Mouse (Mus musculus) 416B (cell line): Measurements from ENCODE around the gene Zic5.

Source experiments
- DNase-seq: peaks from one replicate; pipeline ENCODE4 v3.0.0; 2011; ENCODE audit warnings: low read depth

Gene Zic5

DNA sequence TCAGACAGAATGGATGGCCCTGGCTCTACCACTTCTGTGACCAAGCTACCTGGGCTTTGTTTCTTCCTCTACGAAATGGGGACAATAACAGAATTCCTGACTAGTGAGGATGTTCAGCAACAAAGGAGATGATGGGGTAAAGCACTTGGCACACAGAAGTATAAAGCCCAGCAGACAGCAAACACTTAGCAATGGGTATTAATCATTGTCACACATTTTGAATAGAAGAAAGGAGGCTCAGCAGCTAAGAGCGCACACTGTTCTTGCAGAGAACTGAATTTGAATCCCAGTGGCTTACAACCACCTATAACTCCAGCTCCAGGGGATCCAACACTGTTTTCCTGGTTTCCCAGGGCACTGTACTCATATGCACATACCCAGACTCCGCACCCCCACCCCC, 37.8 kb downstream of the Zic5 start:
- DNase-seq = no peak

DNA sequence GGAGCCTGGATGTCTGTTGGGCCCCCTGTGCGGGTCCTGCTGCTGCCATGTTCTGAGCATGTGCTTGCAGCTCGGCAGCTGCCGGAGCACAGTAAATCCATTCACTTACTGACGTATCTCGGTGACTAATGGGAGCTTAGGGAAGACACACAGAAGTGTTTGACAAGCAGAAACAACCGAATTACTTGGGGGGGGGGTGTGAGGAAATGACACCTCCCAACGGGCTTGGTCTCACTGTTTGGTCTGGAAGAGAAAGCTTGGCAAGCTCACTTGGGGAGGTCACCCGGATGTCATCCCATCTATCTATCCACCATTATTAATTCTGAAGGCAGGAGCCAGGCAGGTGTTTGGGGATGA, 38.3 kb downstream of the Zic5 start:
- DNase-seq = no peak

DNA sequence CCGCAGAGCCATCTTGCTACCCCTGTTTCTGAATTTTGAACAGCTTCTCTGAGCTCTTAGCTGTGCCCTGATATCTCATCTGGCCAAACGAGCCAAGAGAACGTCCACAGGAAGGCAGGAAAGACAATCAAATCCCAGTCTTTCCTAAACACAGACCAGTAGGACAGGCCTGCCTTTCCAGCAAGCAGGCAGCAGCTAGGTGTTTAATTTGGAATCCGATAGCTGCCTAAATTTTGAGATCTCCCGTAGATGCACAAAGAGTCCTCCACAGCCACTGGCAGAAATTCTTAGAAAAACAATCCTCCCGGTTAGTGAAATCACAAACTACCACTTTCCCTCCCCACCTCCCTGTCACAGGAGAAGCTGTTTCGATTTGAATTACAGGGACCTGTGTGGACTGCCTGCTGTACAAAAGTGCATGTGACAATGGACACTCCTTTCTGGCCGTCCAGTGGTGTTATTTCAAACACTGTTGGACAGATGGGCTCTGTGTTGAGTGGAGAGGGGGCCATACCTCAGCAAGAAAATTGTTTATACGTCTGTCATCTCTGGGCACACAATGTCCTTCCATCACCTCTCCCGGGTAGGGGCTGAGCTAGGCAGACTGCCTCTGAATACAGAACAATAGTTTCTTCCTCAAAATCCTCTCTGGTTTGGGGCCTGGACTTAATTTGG, 38.8 kb downstream of the Zic5 start:
- no peak for DNase-seq

DNA sequence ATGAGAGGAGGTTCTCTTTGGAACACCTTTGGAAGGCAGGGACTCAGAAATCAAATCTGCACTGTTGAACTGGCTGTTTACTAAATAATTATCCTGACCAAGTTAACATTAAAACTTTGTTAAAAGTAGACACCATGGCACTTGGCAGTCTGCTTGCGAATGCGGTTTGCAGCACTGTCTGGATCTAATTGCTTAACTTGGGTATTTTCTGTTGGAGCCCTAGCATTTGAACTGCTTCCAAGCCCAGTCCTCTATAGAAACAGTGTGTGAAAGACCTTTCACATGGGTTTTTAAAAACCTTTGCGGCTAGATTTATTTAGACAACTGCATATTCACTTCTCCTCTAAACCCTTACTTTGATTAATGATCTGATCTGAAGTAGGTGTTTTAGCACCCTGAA, 41.0 kb downstream of the Zic5 start:
- DNase-seq = no peak

DNA sequence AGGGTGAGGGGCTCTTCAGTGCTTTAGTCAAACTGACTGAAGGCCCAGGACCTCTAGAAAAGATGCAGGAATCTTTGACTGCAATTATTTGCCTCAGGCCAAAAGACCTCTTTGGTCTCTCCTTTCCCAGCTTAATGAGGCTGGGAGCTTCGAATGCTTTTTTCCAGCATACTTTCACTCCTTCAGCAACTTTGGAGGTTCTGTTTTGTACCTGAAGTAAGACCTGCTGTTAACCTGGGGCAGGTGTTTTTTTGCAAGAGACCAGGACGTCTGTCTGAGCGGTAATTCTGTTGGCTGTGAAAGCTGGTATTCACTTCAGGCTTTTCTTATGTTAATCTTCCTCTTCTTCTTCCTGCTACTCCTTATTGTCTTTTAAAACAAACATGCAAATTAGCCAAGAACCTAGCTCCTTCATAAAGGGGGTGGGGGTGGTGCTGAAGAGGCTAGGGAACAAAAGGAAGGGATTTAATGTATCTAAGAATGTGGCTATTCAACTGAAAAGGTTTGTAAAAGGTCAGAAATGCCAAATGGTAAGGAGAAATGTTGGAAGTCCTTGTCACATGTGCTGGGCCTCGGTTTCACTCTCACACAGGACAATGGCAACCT, 49.2 kb downstream of the Zic5 start:
- no peak for DNase-seq

DNA sequence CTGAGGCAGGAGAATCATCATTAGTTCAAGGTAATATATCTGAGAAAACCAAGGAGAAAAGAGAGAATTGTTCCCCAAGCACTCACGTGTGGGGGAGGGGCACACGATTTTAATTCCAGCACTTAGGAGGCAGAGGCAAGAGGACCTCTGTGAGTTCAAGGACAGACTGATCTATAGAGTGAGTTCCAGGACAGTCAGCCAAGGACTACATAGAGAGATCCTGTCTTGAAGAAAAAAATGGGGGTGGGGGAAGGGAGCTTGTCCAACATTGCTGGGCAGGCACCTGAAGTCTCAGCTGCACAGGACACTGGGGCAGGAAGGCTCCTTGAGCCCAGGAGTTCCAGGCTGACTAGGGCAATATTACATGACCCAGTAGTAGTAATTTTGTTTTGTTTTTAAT, 50.7 kb downstream of the Zic5 start:
- DNase-seq = no peak

DNA sequence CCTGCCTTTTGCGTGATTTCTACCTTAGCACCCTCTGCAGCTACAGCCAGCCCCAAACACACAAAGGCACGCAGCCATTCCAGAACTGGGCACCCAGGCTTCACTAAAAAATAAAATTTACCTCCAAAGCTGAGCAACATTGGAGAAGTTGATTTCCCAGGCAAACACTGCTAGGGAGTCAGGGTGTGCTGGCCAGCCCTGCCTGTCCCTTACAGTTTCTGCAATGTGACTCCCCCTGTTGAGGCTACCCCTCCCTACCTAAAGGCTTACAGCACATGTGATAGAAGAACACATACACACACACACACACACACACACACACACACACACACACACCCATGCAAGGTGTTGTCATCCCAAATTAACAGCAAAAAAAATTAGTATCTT, 51.9 kb downstream of the Zic5 start:
- DNase-seq = no peak

DNA sequence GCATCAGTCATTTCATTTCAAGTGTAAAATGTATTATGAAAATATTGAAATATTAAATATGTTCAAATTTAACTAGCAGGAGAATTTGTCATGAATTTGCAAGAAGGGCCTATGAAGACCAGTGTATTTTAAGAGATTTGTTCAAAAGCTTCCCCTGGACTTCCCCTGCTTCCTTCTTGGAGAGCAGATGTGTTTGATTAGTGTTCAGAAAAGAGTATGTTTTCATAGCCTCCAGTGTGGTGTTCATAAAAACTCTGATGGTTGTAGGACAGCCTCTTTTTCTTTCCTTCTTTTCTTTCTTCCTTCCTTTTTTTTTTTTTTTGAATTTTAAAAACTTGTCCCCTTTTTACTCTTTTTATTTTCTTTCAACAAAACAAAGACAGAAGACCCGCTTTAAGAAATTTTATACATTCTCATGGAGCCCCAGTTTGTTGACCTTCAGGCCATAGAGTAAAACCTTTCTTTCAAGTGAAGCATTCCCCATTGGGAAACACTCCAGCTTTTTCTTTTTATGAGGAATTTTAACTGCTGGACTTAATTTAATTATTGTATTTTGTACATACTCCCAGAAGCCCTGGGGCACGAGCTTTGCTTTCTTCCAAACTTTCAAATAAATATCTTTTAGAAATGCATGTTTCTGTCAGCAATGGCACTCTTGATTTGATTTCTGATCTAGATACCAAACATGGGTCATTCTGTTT, 52.5 kb downstream of the Zic5 start:
- no peak for DNase-seq
